Mouse (Mus musculus): ENCODE data around the gene Bag6.

Bag6 gene

DNA sequence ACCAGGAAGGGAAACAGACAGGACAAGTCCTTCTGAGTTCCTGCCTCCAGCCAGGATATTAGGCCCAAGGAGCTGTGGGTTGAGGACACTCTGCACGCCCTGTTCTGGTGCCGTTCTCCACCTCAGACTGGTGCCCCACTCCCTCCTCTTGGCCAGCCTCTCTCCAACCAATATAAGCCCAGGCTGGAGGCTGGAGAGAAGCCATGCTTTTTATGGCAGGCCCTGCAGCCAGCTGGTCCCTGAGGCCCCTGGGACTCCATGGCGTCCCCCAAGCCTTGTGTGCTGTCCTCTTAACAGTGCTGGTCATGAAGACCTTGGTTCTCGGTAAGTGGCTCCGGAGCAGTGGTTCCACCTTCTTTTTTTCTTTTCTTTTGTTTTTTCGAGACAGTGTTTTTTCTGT, 26.9 kb upstream of the Bag6 start, which contains the start of gene Ly6g5c:
Gene Ly6g5c, plus strand, starts transcription at position 183 of the 400 bp plus-strand sequence.
- in situ Hi-C loops (cut with MseI, MboI): loop anchor here (5.0 to 25.0 kb wide), 2 partner anchors 86 to 96 kb away; partner anchors contain the start of genes Vars (in 1 of the 2) and Vwa7 (in 1 of the 2)

- in situ Hi-C loops (cut with MseI, MboI): loop anchor here in 1 of 2 experiments (25.0 kb wide), 1 partner anchor 99 kb away; the partner anchor contains the start of genes Vars and Vwa7
These were observed 23.2 kb upstream of the Bag6 start for GRCm38 (mm10) chr17:35111774-35112173.

DNA sequence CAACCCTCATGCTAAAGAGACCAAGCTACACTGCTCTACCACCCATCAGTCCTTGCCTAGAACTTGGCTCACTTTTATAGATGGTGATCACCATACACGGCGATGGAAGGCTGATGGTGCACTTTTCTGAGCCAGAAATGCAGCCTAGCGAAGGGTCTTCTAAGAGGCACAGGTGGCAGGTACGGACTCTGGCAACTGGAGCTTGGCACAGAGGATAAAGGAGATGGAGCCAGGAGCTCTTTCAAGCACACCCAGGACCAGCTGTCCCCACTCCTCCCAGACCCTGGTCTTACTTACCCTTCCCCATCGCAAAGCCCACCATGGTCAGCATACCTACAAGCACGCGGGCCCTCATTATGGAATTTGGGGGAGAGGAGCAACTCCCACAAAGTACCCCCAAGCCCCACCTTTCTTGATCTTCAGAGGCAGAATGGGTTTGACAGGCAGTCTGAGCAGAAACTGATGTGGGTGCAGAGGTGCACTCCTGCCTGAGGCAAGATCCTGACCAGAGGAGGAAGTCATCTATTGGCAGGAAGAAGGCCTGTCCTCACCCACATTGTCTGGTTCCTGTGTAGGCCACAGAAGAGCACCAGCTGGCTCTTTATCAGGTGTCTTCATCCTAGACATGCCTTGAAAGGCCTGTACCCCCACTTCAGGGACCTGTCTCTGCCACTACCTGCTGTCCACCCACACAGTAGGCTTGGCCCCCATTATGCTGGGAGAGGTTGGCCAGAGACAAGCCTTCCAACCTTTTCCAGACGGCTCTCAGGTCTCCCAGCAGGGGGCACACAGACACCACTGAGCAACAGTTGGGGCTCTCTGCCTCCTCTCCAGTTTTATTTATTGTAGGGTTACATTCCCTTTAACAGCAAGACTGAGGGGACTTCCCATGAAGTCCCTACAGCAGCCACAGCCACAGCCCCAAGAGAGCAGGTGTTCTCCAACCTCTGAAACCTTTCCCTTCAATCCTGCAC, 19.6 kb upstream of the Bag6 start, which contains the start of gene Ly6g5b:
Gene Ly6g5b, minus strand, starts transcription at position 383 of the 974 bp plus-strand sequence.
- in situ Hi-C loops (cut with MseI, MboI): loop anchor here in 1 of 2 experiments (25.0 kb wide), 1 partner anchor 103 kb away; the partner anchor contains the start of genes Vars and Vwa7

DNA sequence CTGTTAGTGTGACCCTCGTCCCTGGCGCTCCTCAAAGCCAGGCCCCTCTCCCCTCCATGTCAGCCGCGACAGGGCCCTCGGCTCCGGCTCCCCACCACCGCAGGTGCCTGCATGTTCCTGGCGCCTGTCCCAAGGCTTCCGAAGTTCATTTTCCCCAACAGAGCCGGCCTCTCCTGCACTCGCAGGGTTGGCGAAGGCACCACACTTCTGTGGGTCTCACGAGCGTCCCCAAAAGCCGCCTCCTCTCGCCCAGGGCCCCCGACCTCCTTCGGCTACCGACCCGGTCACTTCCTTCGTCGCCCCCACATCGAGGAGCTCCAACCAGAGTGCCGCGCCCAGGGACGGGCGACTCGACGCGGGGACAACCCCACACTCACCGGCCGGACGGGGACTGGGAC, 14.2 kb upstream of the Bag6 start:
- in situ Hi-C loops (cut with MseI, MboI): loop anchor here in 1 of 2 experiments (25.0 kb wide), 1 partner anchor 108 kb away; the partner anchor contains the start of genes Vars and Vwa7

GRCm38 (mm10) chr17:35121143-35121799, 13.7 kb upstream of the Bag6 start, which contains the start of gene Gpank1:
Gpank1 (plus strand) TSS chr17:35121455.
- in situ Hi-C loops (cut with MseI, MboI): loop anchor here in 1 of 2 experiments (25.0 kb wide), 1 partner anchor 109 kb away; the partner anchor contains the start of genes Vars and Vwa7

GRCm38 (mm10) chr17:35121871-35122303, 13.1 kb upstream of the Bag6 start, which contains the start of gene Csnk2b:
Csnk2b (minus strand) TSS chr17:35122053.
- in situ Hi-C loops (cut with MseI, MboI): loop anchor here in 1 of 2 experiments (25.0 kb wide), 1 partner anchor 110 kb away; the partner anchor contains the start of genes Vars and Vwa7

- in situ Hi-C loops (cut with MseI, MboI): loop anchor here in 1 of 2 experiments (25.0 kb wide), 1 partner anchor 111 kb away; the partner anchor contains the start of genes Vars and Vwa7
These were observed 11.7 kb upstream of the Bag6 start for GRCm38 (mm10) chr17:35123287-35123686.

DNA sequence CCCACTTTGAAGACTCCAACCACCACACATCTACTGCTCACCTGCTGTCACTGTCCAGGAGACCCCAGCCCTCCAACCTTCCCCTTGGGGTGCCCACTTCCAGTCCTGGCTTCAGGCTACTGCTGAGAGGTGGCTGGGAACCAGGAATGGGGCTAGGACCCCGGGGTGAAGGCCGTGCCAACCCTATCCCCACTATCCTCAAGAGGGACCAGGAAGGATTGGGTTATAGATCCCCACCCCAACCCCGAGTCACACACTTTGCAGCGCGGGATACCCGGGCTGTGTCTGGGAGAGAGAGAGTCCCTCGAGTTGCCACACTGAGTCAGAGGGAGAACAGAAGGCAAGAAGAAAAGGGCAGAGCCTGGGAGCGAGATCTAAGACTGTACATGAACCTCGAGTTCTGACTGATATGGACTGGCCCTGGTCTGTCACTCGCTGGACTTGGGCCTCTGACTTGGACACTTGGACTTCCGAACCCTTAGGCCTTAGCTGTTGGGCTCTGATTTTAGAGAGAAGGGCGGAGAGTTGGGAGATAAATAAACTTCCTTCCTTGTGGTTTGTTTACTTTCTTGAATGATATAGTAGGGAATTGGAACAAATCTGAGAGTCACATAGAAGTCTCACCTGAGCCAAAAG, 10.6 kb upstream of the Bag6 start:
- in situ Hi-C loops (cut with MseI, MboI): loop anchor here in 1 of 2 experiments (25.0 kb wide), 1 partner anchor 112 kb away; the partner anchor contains the start of genes Vars and Vwa7

- in situ Hi-C loops (cut with MseI, MboI): no loop called here
These were observed 9.9 kb upstream of the Bag6 start for GRCm38 (mm10) chr17:35125081-35125480.

DNA sequence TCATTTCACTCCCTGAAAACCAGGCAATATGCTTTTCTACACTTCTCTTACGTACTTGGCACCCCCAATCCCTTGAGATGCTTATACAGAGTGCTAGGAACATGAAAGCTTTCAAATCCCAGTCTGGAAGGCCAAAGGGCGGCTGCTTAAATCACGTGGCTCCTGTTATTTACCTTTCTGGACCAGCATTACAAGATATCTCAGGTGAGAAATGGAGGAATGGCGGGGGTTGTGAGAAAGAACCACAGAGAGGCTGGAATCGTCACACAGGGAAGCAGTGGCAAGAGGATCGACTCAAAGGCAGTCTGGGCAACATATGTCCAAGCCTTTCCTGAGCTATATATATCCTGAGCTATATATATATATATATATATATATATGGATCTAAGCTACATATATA, 9.4 kb upstream of the Bag6 start:
- in situ Hi-C loops (cut with MseI, MboI): no loop called here

- in situ Hi-C loops (cut with MseI, MboI): no loop called here
These were observed 8.8 kb upstream of the Bag6 start, which contains the start of gene D17H6S53E for GRCm38 (mm10) chr17:35126206-35126611. D17H6S53E (plus strand) TSS chr17:35126373.

DNA sequence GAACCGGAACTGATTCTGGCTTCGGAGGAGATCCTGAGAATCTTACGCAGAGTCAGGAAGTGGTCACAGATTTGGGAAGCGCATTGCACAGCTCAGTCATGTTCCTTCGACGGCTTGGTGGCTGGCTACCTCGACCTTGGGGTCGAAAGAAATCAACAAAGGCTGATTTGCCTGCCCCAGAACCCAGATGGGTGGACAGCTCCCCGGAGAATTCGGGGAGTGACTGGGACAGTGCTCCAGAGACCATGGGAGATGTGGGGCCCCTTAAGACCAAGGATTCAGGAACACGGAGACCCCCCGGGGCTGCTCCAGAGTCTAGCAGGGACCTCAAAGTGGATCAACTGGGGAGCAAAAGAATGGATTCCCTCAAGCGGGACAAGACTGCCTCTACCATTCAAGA, 8.0 kb upstream of the Bag6 start:
- in situ Hi-C loops (cut with MseI, MboI): no loop called here

GRCm38 (mm10) chr17:35128996-35129395, 6.0 kb upstream of the Bag6 start:
- in situ Hi-C loops (cut with MseI, MboI): no loop called here

GRCm38 (mm10) chr17:35131038-35131437, 3.9 kb upstream of the Bag6 start:
- in situ Hi-C loops (cut with MseI, MboI): no loop called here

DNA sequence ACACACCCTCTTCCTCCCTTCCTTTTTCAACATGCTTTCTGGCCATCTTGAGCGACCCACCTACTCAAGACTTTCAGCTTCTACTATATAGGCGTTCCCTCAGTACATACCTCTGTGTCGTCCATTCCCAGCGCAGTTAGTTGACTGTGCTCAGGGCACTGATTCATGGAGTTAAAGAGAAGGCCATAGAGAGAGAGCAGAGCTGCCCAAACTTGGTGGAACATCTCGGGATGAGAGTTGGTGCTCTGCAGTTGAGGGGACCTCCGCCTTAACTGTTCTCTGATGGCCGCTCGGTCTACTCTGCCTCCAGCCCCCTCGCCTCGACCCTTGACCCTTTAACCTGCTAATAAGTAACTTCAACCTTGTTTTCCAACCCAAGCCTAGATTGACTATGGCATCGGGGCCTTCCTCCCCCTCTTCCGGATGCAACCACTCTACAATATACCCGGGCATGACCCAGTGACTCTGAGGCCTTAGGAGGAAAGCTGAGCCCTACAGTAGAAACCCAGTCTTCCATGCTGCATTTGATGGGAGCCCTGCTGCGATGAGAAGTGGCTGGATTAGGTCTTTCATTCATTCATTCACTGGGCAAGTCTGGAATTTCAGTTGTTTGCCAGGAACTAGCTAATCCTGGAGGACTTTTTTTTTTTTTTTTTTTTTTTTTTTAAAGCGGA, 3.3 kb upstream of the Bag6 start, which contains the start of gene Apom:
Gene Apom, minus strand, starts transcription at position 551 of the 674 bp plus-strand sequence.
- in situ Hi-C loops (cut with MseI, MboI): no loop called here

GRCm38 (mm10) chr17:35132174-35132560, 2.8 kb upstream of the Bag6 start:
- in situ Hi-C loops (cut with MseI, MboI): no loop called here

DNA sequence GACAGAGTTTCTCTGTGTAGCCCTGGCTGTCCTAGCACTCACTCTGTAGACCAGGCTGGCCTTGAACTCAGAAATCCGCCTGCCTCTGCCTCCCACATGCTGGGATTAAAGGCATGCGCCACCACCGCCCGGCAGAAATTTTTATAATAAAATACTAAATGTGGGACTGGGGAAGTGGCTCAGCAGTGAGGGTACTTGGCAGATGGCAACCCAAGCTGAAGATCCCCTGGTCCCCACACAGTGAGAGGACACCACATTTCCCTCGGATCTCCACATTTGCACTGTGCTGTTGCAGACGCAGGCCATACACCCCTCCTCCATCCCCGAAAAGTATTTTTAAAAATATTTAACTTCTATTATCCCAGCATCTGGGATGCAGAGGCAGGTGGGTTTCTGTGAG, 1.5 kb upstream of the Bag6 start:
- in situ Hi-C loops (cut with MseI, MboI): no loop called here

GRCm38 (mm10) chr17:35135591-35136320, 778 bp downstream of the Bag6 start:
- in situ Hi-C loops (cut with MseI, MboI): no loop called here

DNA sequence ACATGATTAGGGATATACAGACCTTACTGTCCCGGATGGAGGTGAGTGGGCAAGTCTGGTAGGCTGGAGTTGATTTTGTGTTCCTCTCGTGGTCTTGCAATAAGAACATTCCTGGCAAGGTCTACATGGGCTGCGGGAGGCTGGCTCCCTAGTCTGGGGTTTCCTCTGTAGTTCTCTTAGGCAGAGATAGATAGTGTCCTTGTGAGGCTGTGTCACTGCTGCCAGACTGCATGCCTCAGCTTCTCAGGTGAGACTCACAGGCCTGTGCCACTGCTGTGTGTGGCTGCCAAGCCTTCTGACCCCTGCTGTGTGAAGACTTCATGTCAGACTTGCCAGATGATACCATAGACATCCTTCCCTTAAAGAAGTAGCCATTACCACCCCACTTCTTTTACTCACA, 4.3 kb downstream of the Bag6 start:
- in situ Hi-C loops (cut with MseI, MboI): no loop called here
